Mouse (Mus musculus) ovary, adult 18-20 months (tissue): ENCODE measurements around the gene Adgrl3.
"Not testable (repeated sequence)": the region's sequence is repeated elsewhere in the genome, so short reads cannot be mapped to it uniquely, and the experiment has no call there.

ENCODE experiments used
- DNase-seq: peaks from one replicate; pipeline ENCODE4 v3.0.0; 2022; ENCODE audit warnings: low spot score, mixed read lengths

Adgrl3 gene

DNA sequence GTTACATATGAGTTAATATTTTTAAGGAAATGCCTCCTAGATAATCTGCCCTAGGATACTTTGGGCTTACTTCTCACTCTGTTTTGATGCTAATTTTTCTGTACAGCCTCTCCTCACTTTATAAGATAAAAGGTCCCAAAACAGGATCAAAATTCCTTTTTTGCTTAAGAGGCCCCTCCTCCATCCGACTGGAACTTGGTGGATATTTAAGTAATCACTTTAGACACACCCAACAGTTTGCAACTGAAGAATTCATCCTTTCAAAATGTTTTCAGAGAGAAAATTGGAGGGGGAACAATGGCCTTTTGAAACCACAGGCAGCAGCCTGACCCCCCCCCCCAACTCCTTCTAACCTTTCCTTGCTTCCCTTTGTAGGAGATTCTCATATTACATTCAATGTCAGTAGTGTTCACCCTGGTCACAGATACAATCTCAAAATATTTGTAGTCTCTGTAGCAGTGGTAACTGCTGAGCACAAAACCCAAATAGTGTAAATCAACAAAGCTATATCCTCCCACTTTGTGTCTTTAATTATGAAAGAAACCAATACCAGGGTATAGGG, 385.7 kb downstream of the Adgrl3 start:
- DNase-seq, result no peak

DNA sequence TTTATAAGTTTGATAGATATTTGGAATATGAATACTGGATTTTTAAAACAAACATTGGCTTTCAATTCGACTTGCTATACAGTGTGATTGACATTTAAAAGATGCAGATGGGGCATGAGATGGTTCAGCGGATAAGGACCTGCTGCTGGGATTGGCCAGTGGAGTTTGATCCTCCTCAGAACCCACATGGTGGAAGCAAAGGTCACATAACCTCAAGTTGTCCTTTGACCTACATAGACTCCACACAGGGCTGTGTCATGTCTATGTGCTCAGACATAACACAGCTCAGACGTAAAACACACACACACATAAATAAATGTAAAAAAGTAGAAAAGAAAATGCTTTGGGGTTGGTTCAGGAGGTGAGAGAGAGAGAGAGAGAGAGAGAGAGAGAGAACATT, 397.4 kb downstream of the Adgrl3 start:
- DNase-seq, result no peak

GRCm38 (mm10) chr5:81427393-81427792, 407.5 kb downstream of the Adgrl3 start:
- no peak for DNase-seq

DNA sequence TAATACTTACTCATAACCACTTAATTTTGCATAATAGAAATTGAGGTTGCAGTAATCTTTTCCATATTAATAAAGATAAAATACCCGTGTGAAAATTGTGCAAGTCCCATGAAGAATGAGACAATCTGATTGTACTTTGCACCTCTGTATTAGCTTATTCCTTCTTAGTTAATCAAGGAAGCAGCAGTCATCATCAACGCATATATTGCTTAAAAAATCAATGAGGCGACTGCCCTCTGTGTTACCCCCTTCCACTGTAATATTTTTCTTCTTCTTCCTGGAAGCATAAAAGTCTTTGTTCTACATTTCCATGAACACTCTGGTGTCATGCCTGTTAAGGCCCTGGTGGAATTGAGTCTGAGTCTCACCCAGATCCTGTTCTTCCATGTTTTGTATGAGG, 416.4 kb downstream of the Adgrl3 start:
- DNase-seq, result no peak

GRCm38 (mm10) chr5:81442150-81442549, 422.2 kb downstream of the Adgrl3 start:
- no peak for DNase-seq

- DNase-seq, result no peak
Measured at GRCm38 (mm10) chr5:81465971-81466370, 446.0 kb downstream of the Adgrl3 start.

- peak; percentile 19 for DNase-seq
Measured at GRCm38 (mm10) chr5:81474681-81475080, 454.7 kb downstream of the Adgrl3 start.

DNA sequence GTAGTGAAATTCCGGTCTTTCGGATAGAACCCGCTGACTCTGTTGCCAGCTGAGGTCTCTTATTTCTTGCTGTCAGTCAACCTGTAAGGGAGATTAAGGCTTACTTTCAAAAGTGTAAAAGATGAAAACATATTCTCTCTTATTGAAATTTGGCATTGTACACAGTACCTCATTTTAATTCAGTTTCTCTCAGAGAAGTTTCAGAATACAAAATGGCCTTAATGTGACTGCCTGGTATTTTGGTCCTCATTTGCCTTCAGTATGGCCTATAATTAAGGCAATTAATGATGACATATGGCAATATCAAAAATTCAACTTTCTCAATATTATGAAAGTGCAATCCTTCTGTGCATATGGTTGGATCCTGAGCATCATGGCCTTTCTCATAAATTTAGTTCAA, 455.5 kb downstream of the Adgrl3 start:
- no peak for DNase-seq

DNA sequence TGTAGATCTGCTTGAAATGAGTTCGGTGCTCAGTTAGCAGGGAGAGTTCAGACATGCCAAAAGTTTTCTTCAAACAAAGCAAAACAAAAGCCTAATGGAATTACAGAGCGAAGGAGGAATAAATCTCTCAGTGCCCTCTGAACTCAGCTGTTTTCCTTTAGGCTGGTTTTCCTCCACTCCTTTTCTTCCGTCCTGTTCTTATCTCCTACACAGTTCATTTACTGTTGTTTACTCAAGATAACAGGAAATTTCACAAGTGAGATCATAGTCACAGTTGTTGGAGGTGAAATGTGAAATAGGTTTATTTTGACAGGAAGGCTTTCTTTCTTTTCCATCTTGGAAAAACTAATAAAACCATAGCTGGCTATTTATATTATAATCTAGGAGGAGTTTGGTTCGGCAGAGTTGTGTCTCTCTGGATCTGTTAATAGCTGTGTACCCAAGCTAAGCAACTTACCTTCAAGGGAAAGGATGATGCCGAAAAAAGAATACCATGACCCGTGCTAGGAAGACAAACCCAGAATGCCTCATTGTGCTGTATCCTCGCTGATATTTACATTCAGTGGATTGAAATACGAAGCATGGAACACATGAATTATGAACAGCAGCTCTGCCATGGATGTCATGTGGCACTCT, 456.2 kb downstream of the Adgrl3 start:
- DNase-seq, result no peak

DNA sequence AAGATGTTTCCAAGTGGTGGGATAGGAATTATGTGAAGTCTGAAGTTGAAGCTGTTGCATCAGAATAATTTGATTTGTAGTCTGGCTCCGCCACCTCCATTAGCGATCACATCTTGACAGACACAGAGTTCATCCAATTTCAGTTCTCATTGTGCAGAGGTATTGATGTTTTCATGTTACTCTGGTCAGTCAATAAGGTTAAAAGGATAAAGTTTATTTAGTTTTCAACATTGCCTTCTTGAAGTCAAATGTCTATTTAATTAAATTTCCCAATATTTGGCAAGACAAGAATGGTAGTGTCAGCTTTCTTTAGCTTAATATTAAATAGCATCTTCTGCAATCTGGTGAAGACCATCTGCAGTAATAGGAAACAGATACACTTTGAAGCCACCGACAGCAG, 461.0 kb downstream of the Adgrl3 start:
- DNase-seq, result no peak

DNA sequence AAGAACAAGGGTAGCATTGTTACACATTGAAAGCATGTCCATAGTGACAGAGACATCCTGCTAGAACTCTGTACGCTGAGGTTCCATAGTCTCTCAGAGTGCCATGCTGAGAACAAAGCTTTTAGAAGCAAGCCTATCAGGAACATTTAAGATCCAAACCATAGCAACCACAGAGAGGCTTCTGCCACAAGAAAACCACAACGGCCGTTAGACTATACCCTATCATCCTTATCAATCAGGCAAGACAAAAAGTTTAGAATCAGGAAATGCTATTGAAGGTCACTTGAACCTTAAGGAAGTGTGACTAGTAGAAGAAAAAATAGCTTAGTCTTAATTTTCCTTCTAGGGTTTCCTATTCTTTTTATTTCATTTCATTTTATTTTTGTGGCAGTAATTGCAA, 464.0 kb downstream of the Adgrl3 start:
- no peak for DNase-seq

GRCm38 (mm10) chr5:81501076-81501475, 481.1 kb downstream of the Adgrl3 start:
- DNase-seq, result no peak

GRCm38 (mm10) chr5:81518720-81519496, 499.0 kb downstream of the Adgrl3 start:
- no peak for DNase-seq

- DNase-seq, result peak; percentile 7
Measured at GRCm38 (mm10) chr5:81519497-81520382, 499.8 kb downstream of the Adgrl3 start.

- DNase-seq, result no peak
Measured at GRCm38 (mm10) chr5:81522760-81523159, 502.8 kb downstream of the Adgrl3 start.

- no peak for DNase-seq
Measured at GRCm38 (mm10) chr5:81524532-81524961, 504.6 kb downstream of the Adgrl3 start.

DNA sequence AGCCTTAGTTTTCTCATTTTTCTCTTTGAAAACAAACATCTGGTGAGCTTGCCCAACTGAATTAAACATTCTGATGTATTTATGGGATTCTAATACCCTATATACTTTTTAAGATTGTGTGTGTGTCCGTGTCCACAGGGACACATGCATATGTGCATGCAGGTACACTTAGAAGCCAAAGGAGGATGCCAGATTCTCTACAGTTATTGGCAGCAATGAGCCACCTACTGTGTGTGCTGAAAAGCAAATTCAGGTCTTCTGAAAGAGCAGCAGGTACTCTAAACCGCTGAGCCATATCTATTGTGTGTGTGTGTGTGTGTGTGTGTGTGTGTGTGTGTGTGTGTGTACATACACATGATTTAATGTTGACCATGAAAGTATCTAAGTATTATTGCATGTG, 505.4 kb downstream of the Adgrl3 start:
- DNase-seq, result no peak

- no peak for DNase-seq
Measured at GRCm38 (mm10) chr5:81531639-81532038, 511.7 kb downstream of the Adgrl3 start.

- DNase-seq, result no peak
Measured at GRCm38 (mm10) chr5:81550211-81550610, 530.3 kb downstream of the Adgrl3 start.

GRCm38 (mm10) chr5:81555149-81555548, 535.2 kb downstream of the Adgrl3 start:
- DNase-seq, result not testable (repeated sequence)

DNA sequence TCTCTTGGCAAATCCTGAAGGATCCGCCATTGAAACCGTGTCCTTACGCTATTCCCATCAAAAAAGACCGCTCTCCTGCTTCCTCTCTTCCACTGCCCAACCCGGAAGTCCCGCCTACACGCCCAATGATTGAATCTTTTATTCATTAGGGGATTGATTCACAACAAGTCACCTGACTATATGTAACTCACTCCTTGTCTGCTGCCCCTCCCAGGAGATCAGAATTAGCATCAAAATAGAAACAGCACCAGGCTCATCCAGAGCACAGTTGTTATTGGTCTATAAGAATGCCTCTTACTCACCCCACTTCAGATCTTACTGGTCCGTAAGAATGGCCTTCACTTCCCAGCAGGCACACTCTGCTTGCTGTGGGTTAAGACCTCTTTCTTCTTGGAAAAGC, 536.1 kb downstream of the Adgrl3 start:
- DNase-seq, result no peak

GRCm38 (mm10) chr5:81558965-81559364, 539.0 kb downstream of the Adgrl3 start:
- no peak for DNase-seq
